Mouse (Mus musculus) midbrain, embryonic 15.5 days (tissue): ENCODE measurements around the gene Hhipl1. TPM values are rescaled to one million over a fixed set of nuclear protein-coding genes. Genes with fewer than 3 reads are reported as not detected.

Source experiments
- ATAC-seq: fragments of 200-750 bp; cut with Nextera tagmentation; replicated peaks from 2 replicates; pipeline ENCODE4 v1.8.0; 2017; ENCODE audit warnings: moderate TSS enrichment
- H3K27ac ChIP-seq: fragments of 300-500 bp; sonication (generic); 2 replicates; pipeline ENCODE4 v1.5.1; 2015; ENCODE audit warnings: mild to moderate bottlenecking, inconsistent platforms
- H3K27me3 ChIP-seq: fragments of 300-500 bp; sonication (generic); replicated peaks from 2 replicates; pipeline ENCODE4 v1.6.1; 2015; ENCODE audit warnings: inconsistent platforms
- H3K36me3 ChIP-seq: fragments of 300-500 bp; sonication (generic); replicated peaks from 2 replicates; pipeline ENCODE4 v1.6.1; 2015; ENCODE audit warnings: inconsistent platforms
- H3K4me1 ChIP-seq: fragments of 300-500 bp; sonication (generic); 2 replicates; pipeline ENCODE4 v1.6.1; 2015; ENCODE audit warnings: inconsistent platforms
- H3K4me2 ChIP-seq: fragments of 300-500 bp; sonication (generic); 2 replicates; pipeline ENCODE4 v1.6.1; 2015; ENCODE audit warnings: inconsistent platforms, mild to moderate bottlenecking, moderate library complexity
- H3K4me3 ChIP-seq: fragments of 300-500 bp; sonication (generic); 2 replicates; pipeline ENCODE4 v1.5.1; 2015; ENCODE audit warnings: mild to moderate bottlenecking, inconsistent platforms
- H3K9ac ChIP-seq: fragments of 300-500 bp; sonication (generic); 2 replicates; pipeline ENCODE4 v1.6.1; 2015; ENCODE audit warnings: mild to moderate bottlenecking, inconsistent platforms
- H3K9me3 ChIP-seq: fragments of 300-500 bp; sonication (generic); 2 replicates; pipeline ENCODE4 v1.6.1; 2016; ENCODE audit warnings: inconsistent platforms
- WGBS: fragments of 180-500 bp; shearing (Covaris S2); methylation state at CpG from one replicate; pipeline ENCODE4 v1.1.7; 2015; ENCODE audit warnings: mixed read lengths; 5-methylcytosine and 5-hydroxymethylcytosine counted together
- polyA plus RNA-seq: library from polyadenylated mRNA; unstranded; fragments of >200 nt; fragmentation: Nextera tagmentation; extraction: Ambion mirVana; gene quantifications from 2 replicates; pipeline ENCODE4 v1.2.1, GENCODE M21; 2015

The Hhipl1 gene
- polyA plus RNA-seq, 1 experiment from 2014 or later: 2.8 TPM

DNA sequence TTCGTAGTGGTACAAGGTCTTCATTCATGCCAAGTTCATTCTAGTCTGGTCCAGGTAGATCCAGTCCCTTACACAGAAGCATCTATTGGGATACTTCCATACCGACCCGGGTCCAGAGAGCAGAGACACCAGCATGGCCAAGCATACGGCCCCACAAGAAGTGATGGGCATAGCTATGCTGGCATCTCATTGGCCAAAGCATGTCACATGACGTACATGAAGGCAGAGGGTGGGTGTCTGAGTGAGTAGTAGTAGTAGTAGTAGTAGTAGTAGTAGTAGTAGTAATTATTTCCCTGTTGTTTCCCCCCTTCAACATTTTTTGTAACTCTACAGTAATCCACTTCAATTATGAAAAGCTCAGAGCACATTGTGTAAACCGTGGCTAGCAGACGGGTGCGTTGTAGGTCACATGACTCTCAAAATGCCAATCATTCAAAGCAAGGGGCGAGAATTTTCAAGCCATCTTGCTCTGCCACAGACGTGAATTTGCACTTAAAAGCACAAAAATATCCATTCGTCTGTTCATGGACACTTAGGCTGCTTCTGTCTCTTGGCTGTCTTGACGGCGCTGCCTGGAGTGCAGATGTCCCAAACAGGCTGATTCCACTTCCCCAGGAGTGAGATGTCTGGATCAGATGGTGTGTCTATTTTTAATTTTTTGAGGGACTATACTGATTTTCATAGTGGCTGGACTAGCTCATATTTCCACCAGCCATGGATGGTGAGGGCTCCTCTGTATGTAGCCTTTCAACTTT lies 72.5 kb downstream of the Hhipl1 start:
- no peak overlapping the region for H3K4me2 ChIP-seq
- no peaks in the 10 kb centered on the region for H3K4me1 ChIP-seq
- H3K27ac ChIP-seq: no peak overlapping the region
- H3K9me3 ChIP-seq: no peaks in the 10 kb centered on the region
- no peak overlapping the region for H3K4me3 ChIP-seq
- no peaks in the 10 kb centered on the region for H3K36me3 ChIP-seq
- no peak overlapping the region for H3K9ac ChIP-seq
- H3K27me3 ChIP-seq: no peaks in the 10 kb centered on the region
- no peak for ATAC-seq
- WGBS: 80% methylated on average over 13 of the region's 13 CpGs

Other genes starting within 250 kb of the Hhipl1 start
- 88.0 and 95.0 TPM in 2 replicates for gene Setd3, start 127.0 kb upstream of the Hhipl1 start, polyA plus RNA-seq
- 2.4 and 3.7 TPM in 2 replicates for gene Ccnk, start 126.7 kb upstream of the Hhipl1 start, polyA plus RNA-seq
- 15.3 and 15.8 TPM in 2 replicates for gene Ccdc85c, start 30.8 kb upstream of the Hhipl1 start, polyA plus RNA-seq
- 23.6 and 24.9 TPM in 2 replicates for gene Cyp46a1, start 28.1 kb downstream of the Hhipl1 start, polyA plus RNA-seq
- gene Eml1, start 64.7 kb downstream of the Hhipl1 start, polyA plus RNA-seq: 52.9 and 61.3 TPM in 2 replicates
- 291 and 297 TPM in 2 replicates for gene Evl, start 248.4 kb downstream of the Hhipl1 start, polyA plus RNA-seq